Mouse (Mus musculus) cerebellum, postnatal 25 days (tissue): ENCODE data around the gene Gm21425.
"Not testable (repeated sequence)": the region's sequence is repeated elsewhere in the genome, so short reads cannot be mapped to it uniquely, and the experiment has no call there.

Experiments used
- DNase-seq, 2 experiments: peaks; one replicate each; pipeline ENCODE4 v3.0.0; 2021; ENCODE audit warnings: mixed read lengths in 2 of 2

Gm21425 gene

DNA sequence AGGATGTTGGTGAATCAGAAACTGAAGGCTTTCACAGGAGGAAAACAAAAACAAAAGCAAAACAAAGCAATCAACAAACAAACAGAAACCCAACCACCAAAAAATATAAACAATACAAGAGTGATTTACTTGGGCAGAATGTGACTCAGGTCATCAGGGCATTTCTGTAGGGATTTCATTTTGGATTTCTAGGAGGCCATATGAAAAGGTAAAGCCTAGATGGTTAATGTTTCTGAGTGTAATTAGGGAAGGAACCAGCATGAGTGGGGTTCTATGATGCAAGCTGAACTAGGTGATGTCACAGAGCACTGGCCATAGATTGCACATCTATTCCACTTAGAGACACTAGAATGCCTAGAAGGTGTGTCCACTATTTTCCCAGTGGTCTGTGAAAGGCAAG is at the start of gene Gm21425:
TSS of gene Gm21425 (plus strand) at position 301 of the 400 bp plus-strand sequence.
- not testable (repeated sequence) for DNase-seq

DNA sequence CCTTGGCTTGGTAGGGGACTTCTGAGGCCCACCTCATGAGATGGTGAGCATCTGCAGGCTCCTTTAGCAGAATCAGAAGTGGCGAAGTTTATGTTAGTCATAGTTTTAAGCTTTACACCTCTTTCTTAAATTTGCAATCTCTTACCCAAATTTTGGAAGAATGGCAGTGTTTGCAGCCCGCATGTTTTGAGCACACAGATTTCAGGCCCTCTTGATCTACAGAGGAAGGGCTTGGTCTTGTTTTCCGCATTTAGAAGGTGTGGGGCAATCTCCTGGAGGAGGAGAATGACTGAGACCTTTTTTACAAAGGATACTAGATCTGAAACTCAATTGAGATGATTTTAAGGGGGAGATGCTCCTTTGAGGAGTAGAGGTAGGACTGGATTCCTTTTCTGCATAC is 28.4 kb upstream of the Gm21425 start, which contains the start of gene Gm21891:
TSS of gene Gm21891 (minus strand) at position 101 of the 400 bp plus-strand sequence.
- DNase-seq, result not testable (repeated sequence)
